Mouse (Mus musculus) hindbrain, embryonic 11.5 days (tissue): ENCODE measurements around the gene BC147527. TPM values are rescaled to one million over a fixed set of nuclear protein-coding genes. Genes with fewer than 3 reads are reported as not detected.
"Not testable (repeated sequence)": the region's sequence is repeated elsewhere in the genome, so short reads cannot be mapped to it uniquely, and the experiment has no call there.

Experiments used
- ATAC-seq: fragments of 200-750 bp; cut with Nextera tagmentation; 2 replicates; pipeline ENCODE4 v1.8.0; 2017; ENCODE audit warnings: mild to moderate bottlenecking, moderate TSS enrichment, moderate library complexity; ENCODE audit not compliant: low FRiP score
- DNase-seq: peaks from one replicate; pipeline ENCODE4 v3.0.0-alpha.2; 2015; ENCODE audit warnings: low spot score
- H3K27ac ChIP-seq: fragments of 300-500 bp; sonication (generic); 2 replicates; pipeline ENCODE4 v1.5.1; 2014; ENCODE audit warnings: mild to moderate bottlenecking, low read depth, low read length
- H3K27me3 ChIP-seq: fragments of 300-500 bp; sonication (generic); 2 replicates; pipeline ENCODE4 v1.6.1; 2014; ENCODE audit warnings: mild to moderate bottlenecking, low read length, moderate library complexity, mixed read lengths; ENCODE audit not compliant: control insufficient read depth, insufficient read depth
- H3K36me3 ChIP-seq: fragments of 300-500 bp; sonication (generic); 2 replicates; pipeline ENCODE4 v1.6.1; 2014; ENCODE audit warnings: mild to moderate bottlenecking, low read length, moderate library complexity, mixed read lengths; ENCODE audit not compliant: control insufficient read depth, insufficient read depth
- H3K4me1 ChIP-seq: fragments of 300-500 bp; sonication (generic); replicated peaks from 2 replicates; pipeline ENCODE4 v1.6.1; 2014; ENCODE audit warnings: low read length, mixed read lengths; ENCODE audit not compliant: control insufficient read depth, insufficient read depth
- H3K4me2 ChIP-seq: fragments of 300-500 bp; sonication (generic); replicated peaks from 2 replicates; pipeline ENCODE4 v1.6.1; 2014; ENCODE audit warnings: mild to moderate bottlenecking, low read depth, low read length
- H3K4me3 ChIP-seq: fragments of 300-500 bp; sonication (generic); 2 replicates; pipeline ENCODE4 v1.5.1; 2014; ENCODE audit warnings: low read depth, low read length
- H3K9ac ChIP-seq: fragments of 300-500 bp; sonication (generic); 2 replicates; pipeline ENCODE4 v1.6.1; 2014; ENCODE audit warnings: low read depth, low read length
- H3K9me3 ChIP-seq: fragments of 300-500 bp; sonication (generic); 2 replicates; pipeline ENCODE4 v1.6.1; 2016; ENCODE audit warnings: low read length; ENCODE audit not compliant: control insufficient read depth
- WGBS: fragments of 180-500 bp; shearing (Covaris S2); extraction: QIAGEN DNeasy Blood & Tissue Kit; methylation state at CpG from one replicate; pipeline ENCODE4 v1.1.7; 2014; 5-methylcytosine and 5-hydroxymethylcytosine counted together
- polyA plus RNA-seq: library from polyadenylated mRNA; unstranded; fragments of >200 nt; fragmentation: Nextera tagmentation; extraction: Ambion mirVana; gene quantifications from 2 replicates; pipeline ENCODE4 v1.2.1, GENCODE M21; 2014

Gene BC147527
- polyA plus RNA-seq, 1 experiment from 2014 or later = 0.11 TPM

GRCm38 (mm10) chr13:120300853-120301252 lies 661 bp downstream of the BC147527 start:
- ATAC-seq = no peak
- H3K4me1 ChIP-seq = no peaks in the 10 kb centered on the region
- WGBS = 81% methylated on average over 4 of the region's 4 CpGs

GRCm38 (mm10) chr13:120310749-120311148 lies 10.6 kb downstream of the BC147527 start:
- Histone ChIP-seq H3K27ac (no peak overlapping the region), H3K4me2 (no peak overlapping the region), H3K4me3 (no peak overlapping the region), H3K4me1 (no peaks in the 10 kb centered on the region), H3K36me3 (no peaks in the 10 kb centered on the region), H3K9me3 (no peaks in the 10 kb centered on the region), H3K9ac (no peak overlapping the region), H3K27me3 (no peaks in the 10 kb centered on the region)
- WGBS = 83% methylated on average over 4 of the region's 4 CpGs
- DNase-seq (no peak), ATAC-seq (no peak)

More at GRCm38 (mm10) chr13:120300853-120301252, 661 bp downstream of the BC147527 start:
- no peak overlapping the region for H3K4me3 ChIP-seq
- no peak overlapping the region for H3K4me2 ChIP-seq
- no peak overlapping the region for H3K9ac ChIP-seq
- no peak for DNase-seq
- no peaks in the 10 kb centered on the region for H3K27me3 ChIP-seq
- no peak overlapping the region for H3K27ac ChIP-seq
- H3K36me3 ChIP-seq = no peaks in the 10 kb centered on the region
- no peaks in the 10 kb centered on the region for H3K9me3 ChIP-seq

DNA sequence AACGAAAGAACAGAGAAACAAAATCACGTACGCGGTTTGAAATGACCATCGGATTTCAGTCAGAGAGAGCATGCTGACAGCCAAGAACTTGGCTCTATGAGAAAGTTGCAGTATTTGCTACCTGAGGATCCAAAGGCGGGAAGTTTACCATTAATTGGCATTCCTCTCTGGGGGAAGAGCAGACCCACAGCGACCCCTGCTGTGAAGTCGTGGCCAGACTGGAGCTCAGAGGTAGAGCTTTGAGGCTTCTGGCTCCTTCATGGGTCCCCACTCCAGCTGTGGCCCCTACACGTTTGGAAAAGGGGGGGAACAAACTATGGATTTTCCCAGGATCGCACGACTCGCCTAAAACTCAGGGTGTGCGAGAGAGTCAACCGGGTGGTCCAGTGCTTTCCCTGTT lies 13.4 kb downstream of the BC147527 start:
- WGBS = 50% methylated on average over 14 of the region's 14 CpGs
- DNase-seq = peak; percentile 36
- H3K36me3 ChIP-seq = no peaks in the 10 kb centered on the region
- H3K9me3 ChIP-seq = no peaks in the 10 kb centered on the region
- no peak overlapping the region for H3K4me2 ChIP-seq
- no peaks in the 10 kb centered on the region for H3K4me1 ChIP-seq
- H3K9ac ChIP-seq = no peak overlapping the region
- no peaks in the 10 kb centered on the region for H3K27me3 ChIP-seq
- H3K4me3 ChIP-seq = no peak overlapping the region
- ATAC-seq = no peak
- H3K27ac ChIP-seq = no peak overlapping the region

- not testable (repeated sequence) for H3K4me1 ChIP-seq, H3K4me3 ChIP-seq, H3K27ac ChIP-seq, H3K4me2 ChIP-seq, ATAC-seq, H3K27me3 ChIP-seq, H3K9ac ChIP-seq, H3K9me3 ChIP-seq, H3K36me3 ChIP-seq, DNase-seq
- WGBS = 75% methylated on average over 3 of the region's 3 CpGs
Measured at GRCm38 (mm10) chr13:120316578-120316977, 16.4 kb downstream of the BC147527 start, which contains the start of gene Tcstv3. Tcstv3 (plus strand) TSS chr13:120316878.

GRCm38 (mm10) chr13:120320183-120320582 lies 20.0 kb downstream of the BC147527 start:
- ATAC-seq = no peak
- no peak overlapping the region for H3K27ac ChIP-seq
- H3K27me3 ChIP-seq = no peaks in the 10 kb centered on the region
- H3K36me3 ChIP-seq = no peaks in the 10 kb centered on the region
- H3K4me3 ChIP-seq = no peak overlapping the region
- H3K4me2 ChIP-seq = no peak overlapping the region
- H3K4me1 ChIP-seq = no peaks in the 10 kb centered on the region
- 80% methylated on average over 3 of the region's 3 CpGs for WGBS
- H3K9me3 ChIP-seq = no peaks in the 10 kb centered on the region
- no peak overlapping the region for H3K9ac ChIP-seq
- no peak for DNase-seq

DNA sequence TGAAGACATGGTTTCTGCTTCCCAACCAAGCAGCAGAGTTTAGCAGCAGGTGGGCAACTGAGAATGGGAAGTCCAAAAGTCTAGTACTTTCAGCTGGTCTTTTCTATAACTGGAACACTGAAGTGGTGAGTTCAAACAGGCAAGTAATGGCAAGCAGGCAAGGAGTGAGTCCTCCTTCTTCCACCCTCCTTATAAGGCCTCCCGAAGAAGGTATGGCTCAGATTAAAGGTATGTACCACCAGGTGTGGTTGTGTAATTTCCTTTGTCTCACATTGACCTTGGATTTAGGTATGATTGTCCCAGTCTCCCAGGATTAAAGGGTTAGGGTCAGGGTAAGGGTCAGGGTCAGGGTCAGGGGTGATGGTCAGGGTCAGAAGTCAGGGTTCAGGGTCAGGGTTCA lies 20.5 kb downstream of the BC147527 start:
- no peaks in the 10 kb centered on the region for H3K9me3 ChIP-seq
- no peaks in the 10 kb centered on the region for H3K4me1 ChIP-seq
- no peak overlapping the region for H3K4me2 ChIP-seq
- DNase-seq (peak; percentile 20), ATAC-seq (no peak)
- no peak overlapping the region for H3K4me3 ChIP-seq
- no peaks in the 10 kb centered on the region for H3K36me3 ChIP-seq
- H3K27me3 ChIP-seq = no peaks in the 10 kb centered on the region
- H3K27ac ChIP-seq = no peak overlapping the region
- WGBS = 100% methylated on average over 1 of the region's 1 CpGs
- no peak overlapping the region for H3K9ac ChIP-seq

Other genes with a start within 250 kb of the BC147527 start
- not detected in 2 replicates for gene Gm21188, start 248.2 kb upstream of the BC147527 start, polyA plus RNA-seq
- not detected in 2 replicates for gene Gm20767, start 160.1 kb upstream of the BC147527 start, polyA plus RNA-seq
- not detected in 2 replicates for gene Gm21818, start 128.0 kb upstream of the BC147527 start, polyA plus RNA-seq
- not detected in 2 replicates for gene Gm21762, start 84.4 kb upstream of the BC147527 start, polyA plus RNA-seq
- gene Gm21731, start 61.3 kb upstream of the BC147527 start, polyA plus RNA-seq = not detected in 2 replicates
- gene AF067061, start 37.3 kb upstream of the BC147527 start, polyA plus RNA-seq = not detected in 2 replicates
- gene Tcstv3, start 16.5 kb downstream of the BC147527 start, polyA plus RNA-seq = not detected in 2 replicates